Mouse (Mus musculus) T-cell, adult 2 months (primary cell): ENCODE results near the gene Scrt2.
"Not testable (repeated sequence)": the region's sequence is repeated elsewhere in the genome, so short reads cannot be mapped to it uniquely, and the experiment has no call there.

ENCODE experiments used
- DNase-seq: peaks from one replicate; pipeline ENCODE4 v3.0.0; 2022; ENCODE audit warnings: low spot score

Gene Scrt2

GRCm38 (mm10) chr2:152080685-152081541 is at the start of gene Scrt2:
Gene Scrt2 (plus strand): TSS chr2:152081529.
- no peak for DNase-seq

DNA sequence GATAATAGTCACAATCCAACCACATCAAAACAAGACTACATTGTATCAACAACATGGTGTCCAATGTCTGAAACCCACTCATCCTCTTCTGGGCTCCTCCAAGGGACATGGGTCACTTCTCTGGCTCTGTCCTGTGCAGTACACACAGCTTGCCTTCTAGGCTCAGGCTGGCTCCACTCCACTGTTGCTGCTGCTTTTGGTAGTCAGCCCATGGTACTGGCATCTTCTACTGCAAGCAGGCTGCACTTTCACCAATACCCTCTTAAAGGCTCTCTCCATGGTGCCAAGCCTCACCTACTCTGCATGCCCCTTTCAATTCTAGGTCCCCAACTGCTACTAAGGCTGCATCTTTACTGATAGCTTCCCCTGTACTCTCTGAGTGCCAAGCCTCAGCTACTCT is 41.2 kb upstream of the Scrt2 start:
- no peak for DNase-seq

DNA sequence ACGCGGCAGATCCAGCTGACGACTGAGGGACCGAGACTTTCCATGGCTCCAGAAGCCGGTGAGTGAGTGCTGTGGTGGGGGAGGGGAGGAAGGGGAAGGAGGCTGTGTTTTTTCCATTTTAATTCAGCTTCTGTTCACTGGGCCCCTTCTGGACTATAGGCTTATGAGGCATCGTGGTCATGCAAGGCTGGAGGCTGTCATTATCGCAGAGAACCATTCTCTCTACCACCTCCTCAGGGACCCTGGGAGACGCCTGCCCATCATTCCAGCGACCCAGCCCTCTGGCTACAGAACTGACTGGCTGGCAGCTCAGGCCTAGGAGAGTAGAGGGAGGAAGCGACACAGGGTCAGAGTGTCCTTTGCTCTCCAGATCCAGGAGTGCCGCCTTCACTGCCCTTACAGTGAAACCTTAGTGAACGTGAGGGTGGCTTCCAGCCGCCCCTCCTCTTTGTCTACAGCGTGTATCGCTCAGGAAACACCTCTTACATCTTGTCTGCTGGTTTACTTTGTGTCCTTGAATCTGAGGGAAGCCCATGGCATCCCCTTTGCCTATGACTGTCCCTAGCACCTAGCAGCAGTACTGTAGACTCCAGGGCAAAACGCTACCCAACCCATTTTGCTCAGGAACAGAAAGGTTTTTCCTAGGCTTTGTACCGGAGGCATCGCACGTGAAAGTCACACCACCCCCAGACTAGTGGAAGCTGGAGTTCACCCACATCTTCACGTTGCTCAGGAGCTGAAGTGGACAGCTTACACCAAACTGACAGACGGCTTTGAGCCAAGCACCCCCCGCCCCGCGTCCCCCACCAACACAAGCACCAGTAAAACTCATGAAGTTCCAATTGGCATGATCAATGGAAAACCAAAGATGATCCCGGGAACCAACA is 34.0 kb upstream of the Scrt2 start:
- no peak for DNase-seq

DNA sequence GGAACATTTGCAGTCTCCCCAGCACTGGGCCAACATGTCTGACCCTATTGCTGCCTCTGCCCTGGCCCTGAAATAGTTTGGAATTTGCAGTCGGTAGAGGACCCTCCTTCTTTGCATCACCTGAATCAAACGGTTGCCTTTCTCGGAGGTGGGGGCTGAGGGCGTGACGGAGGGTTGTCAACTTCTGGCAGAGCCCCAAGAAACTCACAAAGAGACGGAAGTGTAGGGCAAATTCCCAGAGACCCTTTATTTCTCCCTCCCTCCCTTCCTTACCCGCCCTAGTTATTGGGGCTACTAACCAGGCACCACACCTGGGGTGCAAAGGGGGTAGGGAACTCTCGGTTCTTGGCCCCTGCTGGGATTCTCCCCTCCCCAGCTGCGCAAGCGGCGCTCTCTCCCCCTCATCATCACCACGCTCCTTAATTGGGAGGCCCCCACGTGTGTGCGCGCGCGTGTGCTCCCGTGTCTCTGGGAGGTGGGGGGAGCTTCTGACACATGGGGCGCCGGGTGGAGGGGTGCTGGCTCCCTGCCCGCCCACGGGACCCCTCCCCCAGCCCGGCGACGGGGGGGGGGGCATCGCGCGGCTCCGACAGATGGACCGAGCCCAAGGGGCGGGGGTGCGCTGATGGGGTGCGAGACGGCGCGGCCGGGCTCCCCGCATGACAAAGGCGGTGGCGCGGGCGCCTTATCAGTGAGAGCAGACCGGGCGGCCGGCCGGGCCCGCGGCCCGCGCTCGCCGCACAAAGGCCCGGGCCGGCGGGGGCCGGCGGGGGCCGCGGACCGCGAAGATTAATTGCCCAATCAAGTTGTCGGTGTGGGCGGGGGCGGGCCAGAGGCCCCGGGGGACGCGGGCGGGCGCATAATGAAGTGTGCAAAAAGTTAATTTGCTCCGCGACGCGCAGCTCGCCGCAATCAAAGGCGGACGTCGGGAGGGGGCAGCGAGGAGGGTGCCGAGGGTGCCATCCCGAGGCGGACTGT is 33.0 kb upstream of the Scrt2 start:
- no peak for DNase-seq

DNA sequence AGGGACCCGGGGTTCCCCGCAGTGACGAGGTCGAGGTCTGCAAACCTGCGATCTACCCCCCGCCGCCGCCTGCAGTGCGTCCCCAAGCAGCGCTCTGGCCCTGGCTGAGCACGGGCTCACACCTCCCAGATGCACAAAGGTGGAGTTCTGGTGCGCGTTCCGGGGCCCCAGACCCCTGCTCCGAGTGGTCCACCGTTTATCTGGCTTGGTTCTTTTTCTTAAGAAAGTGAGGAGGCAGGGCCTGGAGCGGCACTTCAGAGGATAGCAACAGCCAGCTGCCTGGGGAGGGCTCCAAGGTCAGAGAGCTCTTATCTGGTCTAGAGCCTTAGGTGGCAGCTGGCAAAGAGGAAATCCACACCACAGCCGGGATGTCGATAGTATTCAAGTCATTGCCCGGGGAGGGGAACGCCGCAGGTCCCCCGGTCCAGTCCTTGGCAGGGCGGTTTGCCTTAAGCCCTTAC is 32.3 kb upstream of the Scrt2 start:
- DNase-seq = no peak

DNA sequence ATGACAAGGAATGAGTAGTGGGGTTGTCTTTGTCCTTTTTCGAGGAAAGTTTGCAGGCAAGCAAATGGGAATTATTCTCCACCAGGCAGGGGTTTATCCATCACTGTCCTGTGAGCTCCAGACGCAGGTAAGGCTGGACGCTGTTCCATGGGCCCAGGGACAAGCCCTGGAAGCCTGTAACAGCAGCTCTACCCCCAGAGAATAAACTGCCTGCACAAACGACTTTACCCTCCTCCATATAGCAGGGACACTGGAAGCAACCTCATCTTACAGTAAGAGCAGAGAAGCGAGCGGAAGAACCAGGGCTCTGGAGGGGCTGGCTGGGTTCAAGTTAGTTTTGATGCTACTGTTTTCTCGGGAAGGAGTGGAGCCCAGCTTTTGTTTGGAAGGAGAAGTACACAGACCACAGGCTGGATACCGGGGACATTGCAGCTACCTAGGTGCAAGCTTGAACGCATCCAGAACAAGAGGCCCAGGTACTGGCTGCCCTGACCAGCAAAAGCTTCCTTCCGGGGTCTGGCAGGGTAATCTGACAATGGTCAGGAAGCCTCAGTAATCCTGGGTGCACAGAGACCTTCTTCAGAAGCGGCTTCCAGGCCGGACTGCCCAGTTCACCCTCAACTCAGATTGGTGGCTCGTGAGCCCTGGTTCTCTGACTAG is 31.6 kb upstream of the Scrt2 start:
- DNase-seq = no peak

- DNase-seq = no peak
Observed at GRCm38 (mm10) chr2:152050316-152050715, 31.0 kb upstream of the Scrt2 start.

DNA sequence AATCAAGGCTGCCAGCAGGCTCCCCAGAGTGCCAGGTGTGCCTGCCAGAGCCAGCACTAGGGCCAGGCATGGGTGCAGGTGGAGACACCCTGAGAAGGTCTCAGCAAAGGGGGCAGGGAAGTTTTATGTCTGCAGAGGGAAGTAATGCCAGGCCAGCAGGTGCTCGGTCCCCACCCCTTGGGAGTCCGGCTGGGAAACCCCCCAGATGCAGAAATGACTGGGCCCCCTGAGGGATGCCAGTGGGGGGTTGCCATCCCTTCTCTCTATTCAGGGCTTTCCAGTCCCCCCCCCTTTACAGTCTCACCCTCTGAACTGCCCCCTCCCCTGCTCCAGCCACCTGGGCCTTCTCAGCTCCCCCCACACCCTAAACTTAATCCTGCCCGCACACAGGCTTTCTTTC is 29.3 kb upstream of the Scrt2 start:
- no peak for DNase-seq

DNA sequence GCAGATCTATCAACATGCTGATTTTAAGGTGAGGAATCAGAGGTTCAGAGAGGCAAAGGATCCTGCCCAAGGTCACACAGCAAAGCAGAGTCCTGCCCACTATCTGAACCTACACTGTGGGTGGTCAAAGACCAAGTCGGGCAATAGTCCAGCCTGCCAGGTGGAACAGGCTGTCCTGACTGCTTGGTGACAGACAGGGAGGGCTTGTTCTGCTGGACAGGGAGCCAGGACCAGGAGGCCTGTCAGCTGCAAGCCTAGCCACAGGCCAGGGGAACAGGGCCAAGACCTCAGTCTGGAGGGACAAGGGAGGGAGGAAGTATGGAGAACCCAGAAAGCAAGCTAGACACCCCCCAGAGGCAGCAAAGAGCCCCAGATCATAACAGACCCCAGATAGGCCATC is 25.9 kb upstream of the Scrt2 start:
- DNase-seq = no peak

- DNase-seq = no peak
Observed at GRCm38 (mm10) chr2:152056368-152057251, 24.7 kb upstream of the Scrt2 start.

- DNase-seq = no peak
Observed at GRCm38 (mm10) chr2:152057252-152057563, 24.1 kb upstream of the Scrt2 start.

GRCm38 (mm10) chr2:152062817-152063216 is 18.5 kb upstream of the Scrt2 start:
- not testable (repeated sequence) for DNase-seq

DNA sequence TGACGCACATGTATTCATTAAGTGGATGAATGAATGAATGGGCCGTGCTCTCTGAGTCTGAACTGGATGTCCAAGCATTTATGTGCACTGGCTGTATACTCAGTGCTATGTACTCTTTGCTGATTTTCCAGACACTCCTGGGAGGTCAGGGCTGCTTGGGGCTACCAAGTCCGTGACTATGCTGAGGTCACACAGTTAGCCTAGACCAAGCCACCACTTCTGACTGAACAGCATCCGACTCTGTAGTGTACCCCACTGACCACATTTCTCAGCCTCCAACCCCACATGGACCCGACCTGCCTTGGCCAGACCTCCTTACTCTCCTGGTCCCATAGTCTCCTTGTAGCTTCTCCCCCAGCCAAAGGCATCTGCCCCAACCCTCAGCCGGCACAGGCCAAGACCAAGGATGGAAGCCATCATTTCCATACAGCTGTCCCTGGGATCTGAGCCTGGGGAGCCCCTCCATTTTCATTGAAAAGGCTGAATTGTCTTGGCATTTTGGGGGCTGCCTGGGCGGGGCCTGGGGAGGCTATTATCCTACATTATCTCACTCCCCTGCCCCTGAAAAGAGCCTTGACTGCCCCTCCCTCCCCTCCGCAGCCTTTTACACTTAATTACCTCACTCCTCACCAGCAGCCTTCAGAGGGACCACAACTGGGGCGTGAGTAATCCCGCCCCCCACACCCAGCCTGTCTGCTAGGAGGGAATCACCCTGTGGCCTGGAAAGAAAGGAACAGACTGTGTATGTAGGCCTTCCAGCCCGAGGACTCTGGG is 12.5 kb upstream of the Scrt2 start:
- no peak for DNase-seq

DNA sequence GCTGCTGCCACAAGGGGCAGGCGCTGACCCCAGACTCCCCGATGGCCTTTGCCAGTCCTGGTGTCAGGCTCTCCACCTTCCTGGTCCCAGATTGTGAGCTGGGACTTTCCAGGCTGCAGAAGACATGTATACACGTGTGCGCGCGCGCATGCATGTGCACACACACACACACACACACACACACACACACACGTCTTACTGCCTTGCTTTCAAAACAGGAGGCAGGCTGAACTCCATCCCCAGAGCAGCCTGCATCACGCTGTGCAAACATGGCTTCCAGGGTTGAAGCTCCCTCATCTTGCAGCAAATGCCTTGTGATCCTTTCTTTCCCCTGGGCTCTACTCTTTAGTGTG is 11.9 kb upstream of the Scrt2 start:
- DNase-seq = no peak

DNA sequence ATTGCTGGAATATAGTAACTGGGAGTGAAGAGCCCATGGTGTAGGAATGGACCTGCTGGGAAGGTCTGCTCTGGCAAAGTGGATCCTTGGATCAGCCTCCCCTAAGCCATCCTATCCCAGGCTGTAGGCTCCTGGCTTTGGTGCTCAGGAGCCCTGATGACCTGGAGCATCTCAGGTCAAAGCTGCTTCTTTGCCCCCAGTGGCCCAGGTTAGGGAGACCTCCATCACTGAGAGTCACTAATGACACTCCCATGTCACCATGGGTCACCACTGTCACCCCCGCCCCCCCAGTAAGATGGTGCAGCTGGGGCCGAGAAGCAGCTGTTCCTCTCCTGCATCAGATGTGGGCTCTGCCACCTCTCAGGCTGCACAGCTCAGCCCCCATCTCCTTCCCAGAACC is 11.4 kb upstream of the Scrt2 start:
- DNase-seq = no peak

DNA sequence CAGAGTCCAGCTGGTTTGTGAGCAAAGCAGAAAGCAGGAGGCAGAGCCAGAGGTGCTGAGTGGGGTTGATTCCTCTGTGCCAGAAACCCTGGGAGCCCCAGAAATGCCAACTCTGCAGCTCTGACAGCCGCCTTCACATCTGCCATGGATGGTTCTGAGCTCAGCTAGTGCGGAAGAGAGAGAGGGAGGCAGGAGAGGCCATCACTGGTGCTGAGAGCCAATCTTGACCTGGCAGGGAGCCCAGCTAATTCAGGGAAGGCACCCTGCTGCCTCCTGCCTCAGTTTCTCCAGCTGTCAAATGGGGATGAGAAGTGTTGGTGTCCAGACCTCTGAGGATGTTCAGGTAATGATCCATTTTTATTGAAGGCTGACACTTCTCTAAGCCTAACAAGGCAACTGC is 6.8 kb upstream of the Scrt2 start:
- no peak for DNase-seq

DNA sequence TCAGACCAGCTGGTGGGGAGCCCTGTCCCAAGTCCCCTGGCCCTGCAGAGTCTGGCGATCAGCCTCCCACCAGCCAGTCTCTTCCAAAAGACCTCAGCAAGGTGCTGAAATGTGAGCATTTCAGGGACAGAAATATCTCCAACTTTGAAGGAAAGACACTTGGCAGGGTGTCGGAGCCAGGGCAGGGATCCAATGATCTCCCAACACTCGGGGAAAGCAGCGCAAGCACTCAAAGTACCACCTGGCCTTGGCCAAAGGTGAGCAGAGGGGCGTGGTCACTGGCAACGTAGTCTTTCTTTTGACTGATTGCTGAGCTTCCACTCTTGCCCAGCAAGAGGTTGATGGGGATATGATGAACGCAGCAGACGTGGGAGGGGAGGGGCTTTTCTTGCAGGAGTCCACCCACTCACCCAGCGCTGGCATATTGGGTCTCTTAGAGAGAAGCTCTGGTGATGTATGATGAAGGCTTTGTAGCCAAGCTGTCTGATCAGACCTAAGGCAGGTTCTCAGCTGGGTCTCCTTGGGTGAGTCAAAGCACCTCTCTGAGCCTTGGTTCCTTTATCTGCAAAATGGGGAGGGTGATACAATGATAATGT is 5.9 kb upstream of the Scrt2 start:
- DNase-seq = no peak

GRCm38 (mm10) chr2:152077337-152077736 is 4.0 kb upstream of the Scrt2 start:
- DNase-seq = no peak
